Mouse (Mus musculus): ENCODE data around the gene Olfr116. TPM values are rescaled to one million over a fixed set of nuclear protein-coding genes. Genes with fewer than 3 reads are reported as not detected.

Olfr116 gene
- polyA plus RNA-seq (2021) = not detected

GRCm38 (mm10) chr17:37627009-37627408 lies at the start of gene Olfr116, which contains the start of gene Olfr115:
Gene Olfr116 (minus strand): TSS chr17:37627199.
Gene Olfr115 (minus strand): TSS chr17:37627109.
- CTCF ChIA-PET = no interaction called here
- no peak for ATAC-seq
- no peak for TF ChIP-seq CTCF (IDR thresholded peaks at IDR 0.05)
- in situ Hi-C loops (cut with MboI; ENCODE audit: low pct_unique_long_range_greater_than_20kb) = no loop called here
- no peak for DNase-seq (ENCODE audit: low read depth, low spot score)
- POLR2A ChIA-PET = no interaction called here
- no peaks in the 10 kb centered on the region for H3K27me3 ChIP-seq

- in situ Hi-C loops (cut with MboI; ENCODE audit: low pct_unique_long_range_greater_than_20kb) = loop anchor here (5.0 kb wide), 1 partner anchor 56 kb away; the partner anchor contains the start of gene Olfr120
These were observed 39.7 kb upstream of the Olfr116 start, which contains the start of gene Olfr118 for GRCm38 (mm10) chr17:37666688-37667087. Gene Olfr118 (plus strand): TSS chr17:37666988.

GRCm38 (mm10) chr17:37663682-37664081 lies 36.7 kb upstream of the Olfr116 start, which contains the start of gene Olfr117:
Gene Olfr117 (minus strand): TSS chr17:37663782.
- CTCF ChIA-PET = no interaction called here
- no peak for TF ChIP-seq CTCF (IDR thresholded peaks at IDR 0.05)
- in situ Hi-C loops (cut with MboI; ENCODE audit: low pct_unique_long_range_greater_than_20kb) = no loop called here
- no peak for DNase-seq (ENCODE audit: low read depth, low spot score)
- H3K27me3 ChIP-seq = no peaks in the 10 kb centered on the region
- POLR2A ChIA-PET = no interaction called here
- ATAC-seq = no peak

More at GRCm38 (mm10) chr17:37666688-37667087, 39.7 kb upstream of the Olfr116 start, which contains the start of gene Olfr118:
- CTCF ChIA-PET = no interaction called here
- DNase-seq (ENCODE audit: low read depth, low spot score) (no peak), ATAC-seq (no peak)
- H3K27me3 ChIP-seq = no peaks in the 10 kb centered on the region
- POLR2A ChIA-PET = no interaction called here
- no peak for TF ChIP-seq CTCF (IDR thresholded peaks at IDR 0.05)

- ATAC-seq (no peak), DNase-seq (ENCODE audit: low read depth, low spot score) (no peak)
- in situ Hi-C loops (cut with MboI; ENCODE audit: low pct_unique_long_range_greater_than_20kb) = no loop called here
- no peak for TF ChIP-seq CTCF (IDR thresholded peaks at IDR 0.05)
- H3K27me3 ChIP-seq = no peaks in the 10 kb centered on the region
- CTCF ChIA-PET = no interaction called here
- POLR2A ChIA-PET = no interaction called here
These were observed 34.4 kb downstream of the Olfr116 start, which contains the start of gene Olfr114 for GRCm38 (mm10) chr17:37592643-37593042. Gene Olfr114 (minus strand): TSS chr17:37592743.

GRCm38 (mm10) chr17:37577563-37577962 lies 49.4 kb downstream of the Olfr116 start, which contains the start of gene Olfr113:
Gene Olfr113 (minus strand): TSS chr17:37577663.
- ATAC-seq (no peak), DNase-seq (ENCODE audit: low read depth, low spot score) (no peak)
- ChIA-PET CTCF (no interaction called here), POLR2A (no interaction called here)
- TF ChIP-seq CTCF (IDR thresholded peaks at IDR 0.05) = no peak
- H3K27me3 ChIP-seq = no peaks in the 10 kb centered on the region
- in situ Hi-C loops (cut with MboI; ENCODE audit: low pct_unique_long_range_greater_than_20kb) = no loop called here

Other genes starting within 250 kb of the Olfr116 start
- not detected for gene Olfr105-ps, start 248.2 kb downstream of the Olfr116 start, polyA plus RNA-seq (2021)
- not detected for gene Olfr106-ps, start 236.8 kb downstream of the Olfr116 start, polyA plus RNA-seq (2021)
- 0.01 TPM for gene Olfr107, start 228.0 kb downstream of the Olfr116 start, polyA plus RNA-seq (2021)
- gene Olfr108, start 181.7 kb downstream of the Olfr116 start, polyA plus RNA-seq (2021) = not detected
- not detected for gene Olfr109, start 168.3 kb downstream of the Olfr116 start, polyA plus RNA-seq (2021)
- gene H2-M2, start 143.6 kb downstream of the Olfr116 start, polyA plus RNA-seq (2021) = 0.82 TPM
- not detected for gene Olfr110, start 134.7 kb downstream of the Olfr116 start, polyA plus RNA-seq (2021)
- not detected for gene Olfr111, start 119.2 kb downstream of the Olfr116 start, polyA plus RNA-seq (2021)
- not detected for gene Olfr112, start 57.7 kb downstream of the Olfr116 start, polyA plus RNA-seq (2021)
- gene Olfr113, start 49.5 kb downstream of the Olfr116 start, polyA plus RNA-seq (2021) = not detected
- gene Olfr114, start 34.5 kb downstream of the Olfr116 start, polyA plus RNA-seq (2021) = not detected
- gene Olfr115, start 90 bp downstream of the Olfr116 start, polyA plus RNA-seq (2021) = not detected
- gene Olfr117, start 36.6 kb upstream of the Olfr116 start, polyA plus RNA-seq (2021) = not detected
- 0.03 TPM for gene Olfr118, start 39.8 kb upstream of the Olfr116 start, polyA plus RNA-seq (2021)
- gene Olfr119, start 69.4 kb upstream of the Olfr116 start, polyA plus RNA-seq (2021) = not detected
- gene Olfr120, start 94.6 kb upstream of the Olfr116 start, polyA plus RNA-seq (2021) = not detected
- gene Olfr121, start 121.7 kb upstream of the Olfr116 start, polyA plus RNA-seq (2021) = not detected
- not detected for gene Olfr122, start 141.4 kb upstream of the Olfr116 start, polyA plus RNA-seq (2021)
- gene Olfr123, start 166.3 kb upstream of the Olfr116 start, polyA plus RNA-seq (2021) = not detected
- gene Olfr124, start 172.7 kb upstream of the Olfr116 start, polyA plus RNA-seq (2021) = not detected
- gene Olfr125, start 205.8 kb upstream of the Olfr116 start, polyA plus RNA-seq (2021) = not detected
- not detected for gene Olfr126, start 220.3 kb upstream of the Olfr116 start, polyA plus RNA-seq (2021)